Mouse (Mus musculus) hindbrain, embryonic 12.5 days (tissue): ENCODE results near the gene Usp4. TPM values are rescaled to one million over a fixed set of nuclear protein-coding genes. Genes with fewer than 3 reads are reported as not detected.

ENCODE experiments used
- ATAC-seq: fragments of 200-750 bp; cut with Nextera tagmentation; 2 replicates; pipeline ENCODE4 v1.8.0; 2017; ENCODE audit warnings: moderate TSS enrichment; ENCODE audit not compliant: low FRiP score
- H3K27ac ChIP-seq: fragments of 300-500 bp; sonication (generic); 2 replicates; pipeline ENCODE4 v1.5.1; 2016; ENCODE audit warnings: mild to moderate bottlenecking
- H3K27me3 ChIP-seq: fragments of 300-500 bp; sonication (generic); 2 replicates; pipeline ENCODE4 v1.6.1; 2016; ENCODE audit warnings: mild to moderate bottlenecking
- H3K36me3 ChIP-seq: fragments of 300-500 bp; sonication (generic); 2 replicates; pipeline ENCODE4 v1.6.1; 2016; ENCODE audit warnings: mild to moderate bottlenecking
- H3K4me1 ChIP-seq: fragments of 300-500 bp; sonication (generic); 2 replicates; pipeline ENCODE4 v1.6.1; 2016
- H3K4me2 ChIP-seq: fragments of 300-500 bp; sonication (generic); replicated peaks from 2 replicates; pipeline ENCODE4 v1.6.1; 2016; ENCODE audit warnings: mild to moderate bottlenecking
- H3K4me3 ChIP-seq: fragments of 300-500 bp; sonication (generic); 2 replicates; pipeline ENCODE4 v1.5.1; 2016; ENCODE audit warnings: mild to moderate bottlenecking
- H3K9ac ChIP-seq: fragments of 300-500 bp; sonication (generic); 2 replicates; pipeline ENCODE4 v1.6.1; 2016; ENCODE audit warnings: mild to moderate bottlenecking, moderate library complexity
- H3K9me3 ChIP-seq: fragments of 300-500 bp; sonication (generic); replicated peaks from 2 replicates; pipeline ENCODE4 v1.6.1; 2016; ENCODE audit warnings: mild to moderate bottlenecking
- WGBS: fragments of 180-500 bp; shearing (Covaris S2); methylation state at CpG from one replicate; pipeline ENCODE4 v1.1.7; 2016; 5-methylcytosine and 5-hydroxymethylcytosine counted together
- polyA plus RNA-seq: library from polyadenylated mRNA; unstranded; fragments of >200 nt; fragmentation: Nextera tagmentation; extraction: Ambion mirVana; gene quantifications from 2 replicates; pipeline ENCODE4 v1.2.1, GENCODE M21; 2016

Usp4 gene
- polyA plus RNA-seq, 1 experiment from 2014 or later: 133 TPM

DNA sequence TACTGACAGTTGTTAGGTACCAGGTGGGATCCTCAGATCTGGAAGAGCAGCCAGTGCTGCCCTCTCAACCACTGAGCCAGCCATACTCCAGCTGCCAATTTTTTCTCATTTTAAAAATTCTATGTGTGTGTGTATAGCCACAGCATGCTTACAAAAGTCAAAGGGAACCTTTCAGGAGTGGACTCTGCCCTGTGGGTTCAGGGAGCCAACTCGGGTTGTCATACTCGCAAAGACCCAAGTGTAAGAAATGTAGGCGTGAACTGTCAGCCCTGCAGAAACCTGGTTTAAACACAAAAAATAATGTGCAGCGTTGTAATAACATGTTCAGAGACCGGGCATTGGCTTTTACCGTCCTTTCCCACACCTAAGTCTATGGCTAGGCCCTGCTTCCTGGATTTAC lies 46.5 kb downstream of the Usp4 start:
- WGBS: 97% methylated on average over 6 of the region's 6 CpGs
- Histone ChIP-seq H3K4me3 (no peak overlapping the region), H3K9me3 (no peaks in the 10 kb centered on the region), H3K27ac (no peak overlapping the region), H3K9ac (no peak overlapping the region), H3K27me3 (no peaks in the 10 kb centered on the region), H3K4me1 (no peaks in the 10 kb centered on the region), H3K4me2 (no peak overlapping the region), H3K36me3 (peaks cover 42% of the 10 kb centered on the region)
- ATAC-seq: no peak

DNA sequence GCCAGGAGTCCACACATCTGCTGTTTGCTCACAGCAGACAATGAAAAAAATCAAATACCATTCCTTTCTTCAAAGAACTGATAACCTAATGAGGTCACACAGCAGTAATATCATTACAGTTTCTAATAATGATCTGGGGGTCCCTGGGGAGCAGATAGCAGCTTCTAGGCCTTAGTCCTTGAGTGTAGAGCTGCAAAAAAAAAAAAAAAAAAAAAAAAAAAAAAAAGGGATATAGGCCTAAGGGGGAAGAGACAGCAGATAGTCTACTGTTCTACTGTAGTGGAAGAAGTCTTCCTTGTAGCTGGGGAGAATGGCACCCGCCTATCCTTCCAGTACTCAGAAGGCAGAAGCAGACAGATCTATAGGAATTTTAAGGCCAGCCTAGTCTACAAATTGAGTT lies 47.8 kb downstream of the Usp4 start:
- H3K4me2 ChIP-seq: no peak overlapping the region
- H3K27ac ChIP-seq: no peak overlapping the region
- no peaks in the 10 kb centered on the region for H3K4me1 ChIP-seq
- H3K27me3 ChIP-seq: no peaks in the 10 kb centered on the region
- no peak overlapping the region for H3K9ac ChIP-seq
- no peaks in the 10 kb centered on the region for H3K9me3 ChIP-seq
- no peak for ATAC-seq
- no peak overlapping the region for H3K4me3 ChIP-seq
- 96% methylated on average over 1 of the region's 1 CpGs for WGBS
- peaks cover 34% of the 10 kb centered on the region for H3K36me3 ChIP-seq

DNA sequence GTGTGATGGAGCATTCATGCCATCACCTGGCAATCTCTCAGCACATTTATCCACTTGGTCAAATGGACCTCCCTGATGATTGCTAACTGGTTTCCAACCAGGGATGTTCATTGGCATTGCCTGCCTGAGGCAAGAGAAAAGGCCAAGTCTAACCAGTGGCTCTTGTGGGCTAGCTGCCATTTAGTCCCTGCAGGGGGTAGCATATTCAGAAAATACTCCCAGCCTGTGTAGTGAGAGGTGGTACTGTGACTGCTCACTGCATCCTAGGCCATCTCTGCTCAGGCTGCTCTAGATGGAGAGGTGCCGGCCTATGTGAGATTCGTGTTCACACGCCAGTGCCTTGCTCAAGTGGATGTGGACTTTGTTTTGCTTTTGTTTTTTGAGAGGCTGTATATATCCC lies 50.7 kb downstream of the Usp4 start:
- WGBS: 90% methylated on average over 3 of the region's 3 CpGs
- Histone ChIP-seq H3K27ac (no peak overlapping the region), H3K4me2 (no peak overlapping the region), H3K4me3 (no peak overlapping the region), H3K4me1 (peaks cover 4% of the 10 kb centered on the region; the same call in 1 of the 2 replicates), H3K36me3 (peaks cover 6% of the 10 kb centered on the region), H3K27me3 (no peaks in the 10 kb centered on the region), H3K9me3 (no peaks in the 10 kb centered on the region), H3K9ac (no peak overlapping the region)
- ATAC-seq: no peak

DNA sequence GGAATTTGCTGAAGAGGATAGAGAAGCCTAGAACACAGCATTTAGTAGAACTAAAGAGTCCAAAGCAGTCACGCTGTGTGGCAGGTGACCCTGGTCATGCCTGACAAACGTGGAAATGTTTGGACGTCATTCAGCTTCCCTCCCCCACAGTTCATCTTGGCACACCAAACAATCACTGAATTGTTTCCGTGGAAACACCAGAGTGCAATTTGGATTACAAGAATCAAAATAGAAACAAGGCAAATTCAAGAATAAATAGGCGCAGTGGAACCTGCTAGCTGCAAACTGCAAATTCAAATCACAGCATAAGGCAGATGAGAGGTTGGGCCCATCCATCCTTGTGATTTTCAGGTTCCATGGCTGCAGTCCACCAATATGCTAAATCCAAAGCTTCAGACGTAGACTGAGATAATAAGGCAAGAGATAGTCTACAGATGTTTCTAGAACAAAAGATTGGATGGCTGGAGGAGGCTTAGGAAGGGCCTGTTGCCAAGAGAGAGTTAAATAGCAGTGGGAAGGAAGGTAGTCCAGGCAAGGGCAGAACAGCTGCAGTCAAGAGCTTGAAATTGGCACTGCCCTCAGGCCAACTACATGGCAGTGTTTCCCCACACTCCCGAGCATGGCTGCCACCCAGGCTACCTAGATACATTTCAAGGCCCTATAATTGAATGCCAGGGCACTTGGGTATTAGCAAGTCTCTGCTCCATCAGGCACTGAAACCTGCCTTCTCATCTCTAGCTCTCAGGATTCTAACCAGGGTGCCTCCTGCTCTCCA lies 53.7 kb downstream of the Usp4 start:
- H3K9ac ChIP-seq: no peak overlapping the region
- peaks cover 4% of the 10 kb centered on the region; the same call in 1 of the 2 replicates for H3K4me1 ChIP-seq
- H3K36me3 ChIP-seq: no peaks in the 10 kb centered on the region
- no peaks in the 10 kb centered on the region for H3K27me3 ChIP-seq
- no peak for ATAC-seq
- WGBS: 49% methylated on average over 7 of the region's 7 CpGs
- no peak overlapping the region for H3K27ac ChIP-seq
- no peaks in the 10 kb centered on the region for H3K9me3 ChIP-seq
- H3K4me2 ChIP-seq: no peak overlapping the region
- H3K4me3 ChIP-seq: no peak overlapping the region

DNA sequence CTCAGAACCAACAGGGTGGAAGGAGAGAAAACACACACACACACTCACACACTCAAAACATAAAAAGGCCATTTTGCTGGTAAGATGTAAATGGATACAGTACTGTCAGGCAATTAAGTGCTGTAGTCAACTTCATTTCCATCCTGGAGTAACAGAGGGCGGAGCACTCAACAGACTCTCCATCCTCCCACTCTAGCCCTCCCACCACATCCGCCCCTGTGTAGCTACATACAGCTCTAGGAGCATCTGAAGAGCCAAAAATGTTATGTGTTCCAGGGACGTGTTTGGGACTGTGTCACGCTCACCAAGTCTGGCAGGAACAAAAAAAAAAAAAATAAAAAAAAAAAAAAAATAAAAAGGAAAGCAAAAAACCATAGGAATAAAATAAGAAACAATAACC lies 55.4 kb downstream of the Usp4 start:
- Histone ChIP-seq H3K4me2 (no peak overlapping the region), H3K4me3 (no peak overlapping the region), H3K36me3 (no peaks in the 10 kb centered on the region), H3K27me3 (no peaks in the 10 kb centered on the region), H3K27ac (no peak overlapping the region), H3K9me3 (no peaks in the 10 kb centered on the region), H3K4me1 (peaks cover 4% of the 10 kb centered on the region; the same call in 1 of the 2 replicates), H3K9ac (no peak overlapping the region)
- WGBS: 86% methylated on average over 4 of the region's 4 CpGs
- ATAC-seq: no peak

DNA sequence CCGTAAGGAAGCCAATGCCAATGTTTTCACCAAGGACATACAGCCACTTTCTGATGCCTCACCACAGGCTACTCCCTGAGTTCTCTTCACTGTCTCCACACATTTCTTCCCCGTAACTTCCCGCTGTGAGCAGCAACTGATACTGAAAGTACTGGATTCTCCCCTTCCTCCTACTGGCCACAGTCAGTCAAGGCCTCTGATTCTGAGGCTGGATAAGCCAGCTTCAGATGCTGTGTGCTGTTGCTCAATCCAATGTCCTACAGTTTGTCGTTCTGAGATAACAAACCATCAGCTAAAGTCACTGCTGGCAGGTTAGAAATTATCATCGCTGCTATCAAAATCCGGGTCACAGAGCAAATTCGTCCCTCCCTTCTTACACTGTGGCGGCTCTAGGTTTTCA lies 56.8 kb downstream of the Usp4 start:
- WGBS: 84% methylated on average over 8 of the region's 8 CpGs
- no peak overlapping the region for H3K4me3 ChIP-seq
- no peaks in the 10 kb centered on the region for H3K27me3 ChIP-seq
- no peak overlapping the region for H3K4me2 ChIP-seq
- H3K36me3 ChIP-seq: no peaks in the 10 kb centered on the region
- no peak overlapping the region for H3K9ac ChIP-seq
- no peaks in the 10 kb centered on the region for H3K9me3 ChIP-seq
- no peak for ATAC-seq
- H3K4me1 ChIP-seq: peaks cover 4% of the 10 kb centered on the region; the same call in 1 of the 2 replicates
- no peak overlapping the region for H3K27ac ChIP-seq

DNA sequence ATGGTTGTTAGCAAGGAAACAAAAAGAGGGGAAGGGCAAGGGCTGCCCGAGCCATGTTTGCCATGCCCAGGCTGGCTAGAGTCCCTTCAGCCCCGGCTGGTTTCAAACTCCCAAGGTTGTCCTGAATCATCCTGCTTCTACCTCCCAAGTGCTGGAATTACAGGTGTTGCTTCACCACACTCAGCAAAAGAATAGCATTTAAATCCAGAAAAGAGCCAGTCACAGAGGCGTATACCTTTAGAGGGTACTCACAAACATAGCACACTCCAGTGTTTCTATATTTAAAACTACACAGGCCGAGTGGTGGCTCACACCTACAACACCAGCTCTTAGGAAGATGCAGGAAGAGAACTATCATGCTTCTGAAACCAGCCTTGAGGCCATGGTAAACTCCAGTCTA lies 61.9 kb downstream of the Usp4 start:
- Histone ChIP-seq H3K4me3 (no peak overlapping the region), H3K4me2 (no peak overlapping the region), H3K4me1 (no peaks in the 10 kb centered on the region), H3K9me3 (no peaks in the 10 kb centered on the region), H3K27me3 (no peaks in the 10 kb centered on the region), H3K27ac (no peak overlapping the region), H3K9ac (no peak overlapping the region), H3K36me3 (no peaks in the 10 kb centered on the region)
- WGBS: 93% methylated on average over 4 of the region's 4 CpGs
- no peak for ATAC-seq

DNA sequence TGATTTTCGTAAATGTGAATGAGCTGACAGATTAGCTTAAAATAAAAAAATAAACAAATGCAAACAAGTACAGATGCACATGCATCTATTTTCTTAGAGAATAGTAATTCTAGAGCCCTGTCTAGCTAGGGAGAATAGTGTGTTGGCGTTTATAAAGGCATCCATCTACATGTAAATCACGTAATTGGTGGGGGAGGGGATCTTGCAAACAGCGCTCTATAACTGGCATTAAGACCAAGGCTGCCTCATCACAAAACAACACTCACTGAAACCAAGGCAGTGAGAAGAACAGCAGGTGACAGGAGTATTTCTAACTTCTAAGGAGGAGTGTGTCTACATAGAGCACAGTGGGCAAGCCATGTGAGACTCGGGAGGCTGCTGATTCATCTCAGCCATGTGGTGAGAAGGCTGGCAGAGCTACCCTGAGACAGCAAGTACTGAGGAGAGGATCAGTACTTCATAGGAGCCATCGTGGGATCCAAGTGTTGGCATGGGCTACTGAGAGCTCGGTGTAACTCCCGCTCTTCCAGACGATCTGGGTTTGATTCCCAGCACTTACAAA lies 63.8 kb downstream of the Usp4 start:
- Histone ChIP-seq H3K9me3 (no peaks in the 10 kb centered on the region), H3K27me3 (no peaks in the 10 kb centered on the region), H3K9ac (no peak overlapping the region), H3K36me3 (no peaks in the 10 kb centered on the region), H3K4me3 (no peak overlapping the region), H3K4me1 (no peaks in the 10 kb centered on the region), H3K27ac (no peak overlapping the region), H3K4me2 (no peak overlapping the region)
- 81% methylated on average over 9 of the region's 9 CpGs for WGBS
- no peak for ATAC-seq

DNA sequence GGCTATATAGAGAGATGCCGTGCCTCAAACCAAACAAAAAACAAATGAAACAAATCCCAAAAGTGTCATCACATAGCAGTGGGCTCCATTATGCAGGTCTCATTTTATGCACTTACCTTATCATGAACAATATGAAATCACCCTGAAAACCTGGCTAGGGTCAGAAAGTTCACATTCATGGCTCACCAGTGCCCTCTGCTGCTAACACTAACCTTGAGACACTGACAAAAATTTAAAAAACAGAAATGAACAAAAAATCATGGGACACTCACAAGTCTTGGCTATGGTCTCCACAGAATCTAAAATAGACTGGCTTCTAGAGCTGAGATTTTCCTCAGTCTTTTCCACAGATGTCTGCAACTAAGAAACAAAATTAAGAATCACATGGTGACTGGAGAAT lies 64.6 kb downstream of the Usp4 start:
- no peaks in the 10 kb centered on the region for H3K9me3 ChIP-seq
- H3K27ac ChIP-seq: no peak overlapping the region
- no peak overlapping the region for H3K9ac ChIP-seq
- ATAC-seq: no peak
- H3K27me3 ChIP-seq: no peaks in the 10 kb centered on the region
- no peak overlapping the region for H3K4me3 ChIP-seq
- 93% methylated on average over 1 of the region's 1 CpGs for WGBS
- H3K4me1 ChIP-seq: no peaks in the 10 kb centered on the region
- no peaks in the 10 kb centered on the region for H3K36me3 ChIP-seq
- no peak overlapping the region for H3K4me2 ChIP-seq

DNA sequence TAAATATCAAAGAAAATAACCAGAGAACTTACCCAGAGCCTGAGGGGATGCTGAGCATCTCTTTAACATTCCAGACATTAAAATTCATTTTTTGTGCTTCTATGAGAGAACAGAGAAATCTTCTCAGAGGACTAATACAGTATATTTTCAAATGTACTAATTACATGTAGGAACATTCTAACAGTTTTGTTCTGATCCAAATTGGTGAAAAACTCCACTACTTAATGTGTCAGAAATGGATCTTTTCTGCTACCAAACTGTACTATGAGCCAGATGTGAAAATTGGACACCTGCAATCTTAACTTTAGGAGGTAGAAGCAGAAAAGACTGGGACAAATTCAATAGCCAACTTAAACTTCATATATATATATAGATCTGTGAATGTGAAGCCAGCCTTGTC lies 80.7 kb downstream of the Usp4 start, which contains the start of gene Ccdc36:
Ccdc36 (minus strand) TSS at position 101 of the 400 bp plus-strand sequence.
- Histone ChIP-seq H3K36me3 (no peaks in the 10 kb centered on the region), H3K27me3 (no peaks in the 10 kb centered on the region), H3K27ac (no peak within 1 kb of the TSS), H3K4me2 (no peak within 1 kb of the TSS), H3K4me3 (no peak within 1 kb of the TSS), H3K9ac (no peak within 1 kb of the TSS), H3K9me3 (no peaks in the 10 kb centered on the region), H3K4me1 (peaks cover 4% of the 10 kb centered on the region; the same call in 1 of the 2 replicates)
- ATAC-seq: no peak

DNA sequence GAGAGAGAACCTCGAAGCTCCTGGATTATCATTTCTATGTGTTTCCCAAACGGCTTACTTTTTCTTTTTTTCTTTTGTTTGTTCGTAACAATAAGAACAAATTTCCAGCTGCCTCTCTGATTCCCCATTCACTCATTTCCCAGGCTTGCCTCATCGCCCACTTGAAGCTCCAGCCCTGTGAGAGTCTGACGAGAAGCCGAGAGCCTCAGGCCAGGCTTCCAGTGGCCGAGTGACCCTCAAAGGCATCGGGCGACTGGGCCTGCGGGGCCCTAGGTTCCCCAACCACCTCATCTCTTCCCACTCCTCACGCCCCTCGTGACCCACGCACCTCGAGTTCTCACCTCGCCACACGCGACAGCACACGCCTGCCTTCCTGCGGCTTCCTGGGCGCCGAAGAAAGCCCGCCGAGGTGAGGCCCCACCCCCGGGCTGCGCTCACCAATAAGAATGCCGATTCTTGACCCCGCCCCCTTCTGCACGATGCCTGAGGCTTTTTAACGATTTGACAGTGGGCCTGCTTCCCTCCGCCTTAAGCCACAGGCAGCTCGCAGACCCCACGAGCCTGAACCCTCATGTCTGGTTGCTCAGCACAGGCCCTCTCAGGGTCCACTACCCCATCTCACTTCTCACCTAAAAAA lies 83.9 kb downstream of the Usp4 start:
- 0 out of 2 replicates have a peak, but pooled peaks have one; percentile 19 for ATAC-seq
- WGBS: 53% methylated on average over 32 of the region's 32 CpGs
- H3K9me3 ChIP-seq: no peaks in the 10 kb centered on the region

DNA sequence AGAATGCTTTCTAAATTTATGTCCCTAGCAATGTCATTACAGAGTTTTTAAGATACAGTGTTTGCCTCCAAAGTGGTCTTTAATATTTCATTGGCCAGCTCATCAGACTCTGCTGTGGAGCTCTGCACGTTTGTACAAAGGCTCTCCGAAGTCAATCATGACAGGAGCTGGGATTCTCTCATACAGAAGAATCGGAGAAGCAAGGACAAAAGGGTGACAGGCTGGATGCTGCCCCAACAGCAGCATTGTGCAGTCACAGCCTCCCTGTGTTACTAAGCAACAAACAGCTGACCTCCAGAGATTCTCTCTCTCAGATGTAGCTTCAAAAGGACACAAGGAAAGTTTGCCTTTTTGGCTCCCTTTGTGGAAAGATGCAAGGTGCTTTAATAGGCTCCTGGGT lies 88.5 kb downstream of the Usp4 start, which contains the start of gene BC048562:
BC048562 (plus strand) TSS at position 301 of the 400 bp plus-strand sequence.
- Histone ChIP-seq H3K9ac (no peak within 1 kb of the TSS), H3K4me2 (no peak within 1 kb of the TSS), H3K27ac (no peak within 1 kb of the TSS), H3K4me1 (peaks cover 8% of the 10 kb centered on the region; the same call in 1 of the 2 replicates), H3K4me3 (no peak within 1 kb of the TSS), H3K9me3 (no peaks in the 10 kb centered on the region), H3K27me3 (no peaks in the 10 kb centered on the region), H3K36me3 (no peaks in the 10 kb centered on the region)
- no peak for ATAC-seq
- WGBS: 39% methylated on average over 3 of the region's 3 CpGs

More for the DNA sequence above, 83.9 kb downstream of the Usp4 start:
- Histone ChIP-seq H3K27me3 (no peaks in the 10 kb centered on the region), H3K27ac (no peak overlapping the region), H3K4me1 (peaks cover 6% of the 10 kb centered on the region; the same call in 1 of the 2 replicates), H3K4me3 (0 out of 2 replicates have a peak overlapping the region, but pooled peaks have one; percentile 0), H3K36me3 (no peaks in the 10 kb centered on the region), H3K4me2 (peak overlapping the region; percentile 44), H3K9ac (no peak overlapping the region)
